Mouse (Mus musculus) cerebellum, postnatal 10 days (tissue): ENCODE results near the gene Lyst.

Experiments used
- DNase-seq, 2 experiments: peaks; one replicate each; pipeline ENCODE4 v3.0.0; 2021; ENCODE audit warnings: mixed read lengths in 2 of 2

The Lyst gene

GRCm38 (mm10) chr13:13784420-13784936, 194.3 kb downstream of the Lyst start:
- no peak for DNase-seq

GRCm38 (mm10) chr13:13784981-13785783, 195.0 kb downstream of the Lyst start:
- peak; percentile 36 to 44 for DNase-seq

- DNase-seq, result no peak
These were observed 196.8 kb downstream of the Lyst start for GRCm38 (mm10) chr13:13786971-13787370.

GRCm38 (mm10) chr13:13788070-13788469, 197.9 kb downstream of the Lyst start:
- DNase-seq, result no peak

- DNase-seq, result no peak
These were observed 201.8 kb downstream of the Lyst start for GRCm38 (mm10) chr13:13791981-13792380.

- DNase-seq, result no peak
These were observed 205.1 kb downstream of the Lyst start for GRCm38 (mm10) chr13:13795166-13795832.

GRCm38 (mm10) chr13:13796082-13796481, 205.9 kb downstream of the Lyst start:
- no peak for DNase-seq

GRCm38 (mm10) chr13:13797816-13798215, 207.6 kb downstream of the Lyst start:
- DNase-seq, result peak; percentile 62 to 70

GRCm38 (mm10) chr13:13798775-13799174, 208.6 kb downstream of the Lyst start:
- DNase-seq, result no peak

GRCm38 (mm10) chr13:13808337-13809132, 218.3 kb downstream of the Lyst start:
- DNase-seq, result peak; percentile 64 to 80

- no peak for DNase-seq
These were observed 220.7 kb downstream of the Lyst start for GRCm38 (mm10) chr13:13810885-13811284.

GRCm38 (mm10) chr13:13818696-13819095, 228.5 kb downstream of the Lyst start:
- DNase-seq, result no peak

GRCm38 (mm10) chr13:13820234-13821123, 230.3 kb downstream of the Lyst start:
- no peak for DNase-seq

GRCm38 (mm10) chr13:13824946-13825345, 234.7 kb downstream of the Lyst start:
- DNase-seq, result no peak

- peak; percentile 47 to 68 for DNase-seq
These were observed 236.3 kb downstream of the Lyst start for GRCm38 (mm10) chr13:13826533-13826932.

- DNase-seq, result no peak
These were observed 237.9 kb downstream of the Lyst start for GRCm38 (mm10) chr13:13828125-13828524.
